Mouse (Mus musculus): ENCODE results near the gene Olfr671. TPM values are rescaled to one million over a fixed set of nuclear protein-coding genes. Genes with fewer than 3 reads are reported as not detected.
"Not testable (repeated sequence)": the region's sequence is repeated elsewhere in the genome, so short reads cannot be mapped to it uniquely, and the experiment has no call there.

Gene Olfr671
- polyA plus RNA-seq (2014; fragmentation: Nextera tagmentation; extraction: Ambion mirVana) = not detected in 2 replicates

GRCm38 (mm10) chr7:104979026-104979425 lies at the start of gene Olfr671:
TSS of gene Olfr671 (minus strand) at chr7:104979126.
- H3K9me3 ChIP-seq (ENCODE audit: control insufficient read depth, low read length) = no peaks in the 10 kb centered on the region

GRCm38 (mm10) chr7:105028360-105028759 lies 49.4 kb upstream of the Olfr671 start, which contains the start of gene Olfr675:
TSS of gene Olfr675 (minus strand) at chr7:105028460.
- 81% methylated on average over 1 of the region's 1 CpGs for WGBS
- no peak within 1 kb of the TSS for H3K27ac ChIP-seq (ENCODE audit: low read depth, low read length)
- no peak for ATAC-seq (ENCODE audit: low read depth)
- no peaks in the 10 kb centered on the region for H3K9me3 ChIP-seq (ENCODE audit: control insufficient read depth, low read length)
- no peaks in the 10 kb centered on the region for H3K27me3 ChIP-seq (ENCODE audit: control insufficient read depth, insufficient read depth, low read length)
- H3K9ac ChIP-seq (replicated peaks; ENCODE audit: low read depth, low read length) = no peak within 1 kb of the TSS
- H3K4me3 ChIP-seq (ENCODE audit: low read depth, low read length) = no peak within 1 kb of the TSS
- H3K36me3 ChIP-seq (ENCODE audit: control insufficient read depth, insufficient read depth, low read length) = no peaks in the 10 kb centered on the region
- no peak within 1 kb of the TSS for H3K4me2 ChIP-seq (ENCODE audit: low read depth, low read length)
- no peaks in the 10 kb centered on the region for H3K4me1 ChIP-seq (ENCODE audit: control insufficient read depth, insufficient read depth, low read length)

More at GRCm38 (mm10) chr7:104979026-104979425, at the start of gene Olfr671:
- Histone ChIP-seq H3K4me1 (ENCODE audit: control insufficient read depth, insufficient read depth, low read length) (no peaks in the 10 kb centered on the region), H3K4me2 (ENCODE audit: low read depth, low read length) (no peak within 1 kb of the TSS), H3K36me3 (ENCODE audit: control insufficient read depth, insufficient read depth, low read length) (no peaks in the 10 kb centered on the region), H3K9ac (replicated peaks; ENCODE audit: low read depth, low read length) (no peak within 1 kb of the TSS), H3K27ac (ENCODE audit: low read depth, low read length) (no peak within 1 kb of the TSS), H3K4me3 (ENCODE audit: low read depth, low read length) (no peak within 1 kb of the TSS), H3K27me3 (ENCODE audit: control insufficient read depth, insufficient read depth, low read length) (no peaks in the 10 kb centered on the region)
- 91% methylated on average over 1 of the region's 1 CpGs for WGBS
- no peak for ATAC-seq (ENCODE audit: low read depth)

GRCm38 (mm10) chr7:105022530-105022929 lies 43.6 kb upstream of the Olfr671 start:
- Histone ChIP-seq H3K9ac (replicated peaks; ENCODE audit: low read depth, low read length) (no peak overlapping the region), H3K27ac (ENCODE audit: low read depth, low read length) (no peak overlapping the region), H3K4me1 (ENCODE audit: control insufficient read depth, insufficient read depth, low read length) (no peaks in the 10 kb centered on the region), H3K4me3 (ENCODE audit: low read depth, low read length) (no peak overlapping the region), H3K9me3 (ENCODE audit: control insufficient read depth, low read length) (no peaks in the 10 kb centered on the region), H3K27me3 (ENCODE audit: control insufficient read depth, insufficient read depth, low read length) (no peaks in the 10 kb centered on the region), H3K4me2 (ENCODE audit: low read depth, low read length) (no peak overlapping the region), H3K36me3 (ENCODE audit: control insufficient read depth, insufficient read depth, low read length) (no peaks in the 10 kb centered on the region)
- WGBS = 87% methylated on average over 1 of the region's 1 CpGs
- ATAC-seq (ENCODE audit: low read depth) = no peak

GRCm38 (mm10) chr7:105001929-105002328 lies 23.0 kb upstream of the Olfr671 start, which contains the start of gene Olfr672:
TSS of gene Olfr672 (minus strand) at chr7:105002029.
- Histone ChIP-seq H3K27ac (ENCODE audit: low read depth, low read length) (no peak within 1 kb of the TSS), H3K4me1 (ENCODE audit: control insufficient read depth, insufficient read depth, low read length) (no peaks in the 10 kb centered on the region)
- ATAC-seq (ENCODE audit: low read depth) = no peak

GRCm38 (mm10) chr7:104972507-104972906 lies 6.4 kb downstream of the Olfr671 start:
- not testable (repeated sequence) for H3K9me3 ChIP-seq (ENCODE audit: control insufficient read depth, low read length); H3K4me2 ChIP-seq (ENCODE audit: low read depth, low read length); H3K27me3 ChIP-seq (ENCODE audit: control insufficient read depth, insufficient read depth, low read length); H3K36me3 ChIP-seq (ENCODE audit: control insufficient read depth, insufficient read depth, low read length); H3K27ac ChIP-seq (ENCODE audit: low read depth, low read length); ATAC-seq (ENCODE audit: low read depth); H3K4me1 ChIP-seq (ENCODE audit: control insufficient read depth, insufficient read depth, low read length); H3K9ac ChIP-seq (replicated peaks; ENCODE audit: low read depth, low read length); H3K4me3 ChIP-seq (ENCODE audit: low read depth, low read length)
- WGBS = 74% methylated on average over 2 of the region's 2 CpGs

More at GRCm38 (mm10) chr7:105001929-105002328, 23.0 kb upstream of the Olfr671 start, which contains the start of gene Olfr672:
- no peaks in the 10 kb centered on the region for H3K27me3 ChIP-seq (ENCODE audit: control insufficient read depth, insufficient read depth, low read length)
- no peaks in the 10 kb centered on the region for H3K9me3 ChIP-seq (ENCODE audit: control insufficient read depth, low read length)
- no peak within 1 kb of the TSS for H3K4me2 ChIP-seq (ENCODE audit: low read depth, low read length)
- no peak within 1 kb of the TSS for H3K4me3 ChIP-seq (ENCODE audit: low read depth, low read length)
- no peaks in the 10 kb centered on the region for H3K36me3 ChIP-seq (ENCODE audit: control insufficient read depth, insufficient read depth, low read length)
- no peak within 1 kb of the TSS for H3K9ac ChIP-seq (replicated peaks; ENCODE audit: low read depth, low read length)

GRCm38 (mm10) chr7:104962520-104962919 lies 16.4 kb downstream of the Olfr671 start, which contains the start of gene Olfr670:
TSS of gene Olfr670 (minus strand) at chr7:104962620.
- Histone ChIP-seq H3K27ac (ENCODE audit: low read depth, low read length) (no peak within 1 kb of the TSS), H3K9me3 (ENCODE audit: control insufficient read depth, low read length) (no peaks in the 10 kb centered on the region), H3K9ac (replicated peaks; ENCODE audit: low read depth, low read length) (no peak within 1 kb of the TSS), H3K27me3 (ENCODE audit: control insufficient read depth, insufficient read depth, low read length) (no peaks in the 10 kb centered on the region), H3K4me1 (ENCODE audit: control insufficient read depth, insufficient read depth, low read length) (no peaks in the 10 kb centered on the region), H3K36me3 (ENCODE audit: control insufficient read depth, insufficient read depth, low read length) (no peaks in the 10 kb centered on the region), H3K4me2 (ENCODE audit: low read depth, low read length) (no peak within 1 kb of the TSS), H3K4me3 (ENCODE audit: low read depth, low read length) (no peak within 1 kb of the TSS)
- 59% methylated on average over 1 of the region's 1 CpGs for WGBS
- no peak for ATAC-seq (ENCODE audit: low read depth)

- WGBS = 96% methylated on average over 16 of the region's 16 CpGs
- ATAC-seq (ENCODE audit: low read depth) = not testable (repeated sequence)
Observed at GRCm38 (mm10) chr7:104950234-104950633, 28.7 kb downstream of the Olfr671 start.

GRCm38 (mm10) chr7:104933940-104934339 lies 45.0 kb downstream of the Olfr671 start, which contains the start of gene Olfr669:
TSS of gene Olfr669 (plus strand) at chr7:104934240.
- Histone ChIP-seq H3K4me2 (ENCODE audit: low read depth, low read length) (no peak within 1 kb of the TSS), H3K9ac (replicated peaks; ENCODE audit: low read depth, low read length) (no peak within 1 kb of the TSS), H3K9me3 (ENCODE audit: control insufficient read depth, low read length) (no peaks in the 10 kb centered on the region), H3K4me3 (ENCODE audit: low read depth, low read length) (no peak within 1 kb of the TSS), H3K27ac (ENCODE audit: low read depth, low read length) (no peak within 1 kb of the TSS), H3K36me3 (ENCODE audit: control insufficient read depth, insufficient read depth, low read length) (no peaks in the 10 kb centered on the region), H3K4me1 (ENCODE audit: control insufficient read depth, insufficient read depth, low read length) (no peaks in the 10 kb centered on the region), H3K27me3 (ENCODE audit: control insufficient read depth, insufficient read depth, low read length) (no peaks in the 10 kb centered on the region)
- WGBS = 78% methylated on average over 1 of the region's 1 CpGs
- ATAC-seq (ENCODE audit: low read depth) = no peak

More at GRCm38 (mm10) chr7:104950234-104950633, 28.7 kb downstream of the Olfr671 start:
- H3K9ac ChIP-seq (replicated peaks; ENCODE audit: low read depth, low read length); H3K27me3 ChIP-seq (ENCODE audit: control insufficient read depth, insufficient read depth, low read length); H3K9me3 ChIP-seq (ENCODE audit: control insufficient read depth, low read length); H3K4me1 ChIP-seq (ENCODE audit: control insufficient read depth, insufficient read depth, low read length); H3K36me3 ChIP-seq (ENCODE audit: control insufficient read depth, insufficient read depth, low read length); H3K4me2 ChIP-seq (ENCODE audit: low read depth, low read length); H3K4me3 ChIP-seq (ENCODE audit: low read depth, low read length); H3K27ac ChIP-seq (ENCODE audit: low read depth, low read length): not testable (repeated sequence)

- Histone ChIP-seq H3K27ac (ENCODE audit: low read depth, low read length) (no peak within 1 kb of the TSS), H3K4me3 (ENCODE audit: low read depth, low read length) (no peak within 1 kb of the TSS), H3K4me2 (ENCODE audit: low read depth, low read length) (no peak within 1 kb of the TSS), H3K9me3 (ENCODE audit: control insufficient read depth, low read length) (no peaks in the 10 kb centered on the region), H3K27me3 (ENCODE audit: control insufficient read depth, insufficient read depth, low read length) (no peaks in the 10 kb centered on the region), H3K9ac (replicated peaks; ENCODE audit: low read depth, low read length) (no peak within 1 kb of the TSS), H3K4me1 (ENCODE audit: control insufficient read depth, insufficient read depth, low read length) (no peaks in the 10 kb centered on the region), H3K36me3 (ENCODE audit: control insufficient read depth, insufficient read depth, low read length) (no peaks in the 10 kb centered on the region)
- 87% methylated on average over 1 of the region's 1 CpGs for WGBS
- ATAC-seq (ENCODE audit: low read depth) = no peak
Observed at GRCm38 (mm10) chr7:104927957-104928356, 51.0 kb downstream of the Olfr671 start, which contains the start of gene Olfr668. TSS of gene Olfr668 (minus strand) at chr7:104928057.

Measured in neural tube, embryonic 14.5 days (tissue).